Mouse (Mus musculus): ENCODE data around the gene Lrrd1.

GRCm38 (mm10) chr5:3800881-3801280, 44.1 kb upstream of the Lrrd1 start:
- no peak for TF ChIP-seq CTCF (conservative IDR thresholded peaks at IDR 0.05; ENCODE audit: low read length)
- TF ChIP-seq POU5F1 (IDR thresholded peaks at IDR 0.05; ENCODE audit: borderline replicate concordance, low read length) = no peak
- TF ChIP-seq NANOG (IDR thresholded peaks at IDR 0.05; ENCODE audit: borderline replicate concordance, low read length) = no peak

Data from E14TG2a.4 (cell line).